15 mouse cellular contexts compared by ENCODE assay signal in the genomic region with DNA sequence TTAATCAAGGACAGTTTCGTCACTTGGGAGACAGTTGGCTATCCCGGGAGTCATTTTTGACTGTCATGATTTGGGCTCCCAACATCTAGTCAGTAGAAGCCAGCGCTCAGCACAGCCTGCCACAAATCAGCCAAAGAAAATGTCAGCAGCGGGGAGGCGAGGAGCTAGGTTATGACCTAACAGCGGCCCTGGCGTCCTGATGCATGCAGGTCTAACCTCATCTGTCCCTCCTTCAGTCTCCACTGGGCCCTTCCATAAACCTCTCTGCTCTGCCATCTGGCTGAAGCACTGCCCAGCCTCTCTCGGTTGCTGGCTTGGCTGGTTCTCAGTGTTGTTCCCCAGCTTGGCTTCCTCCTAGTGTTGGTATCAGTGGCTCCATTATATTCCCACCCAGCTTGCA. TPM values are rescaled to one million over a fixed set of nuclear protein-coding genes. Genes with fewer than 3 reads are reported as not detected.
A peak's percentile ranks its signal among the peaks of the same experiment; 100 is the strongest.
DNase-seq lines count a peak whose midpoint lies in the region; ATAC-seq and TF ChIP-seq lines count a peak whose summit lies in the region.
"Had no signal": no experiment of that assay in that cellular context is flagged by ENCODE, and none has a peak within 500 bp of the region (broad histone marks: within the 10 kb centered on the region; RNA-seq: fewer than 3 reads in every experiment).

No protein-coding gene starts in this region.

- peak overlapping the region; percentile 66 for H3K27ac ChIP-seq in gastrocnemius, adult 2 months
- peak overlapping the region; percentile 30; the same call in 1 of the 2 replicates for H3K27ac ChIP-seq in midbrain, embryonic 15.5 days
- no peak overlapping the region for H3K27ac ChIP-seq in midbrain, embryonic 10.5 days (replicated peaks)
- H3K27ac ChIP-seq in midbrain, postnatal 0 days (ENCODE audit: low read depth, low read length), result peak overlapping the region; percentile 55; the same call in 1 of the 2 replicates
- H3K27ac ChIP-seq: embryonic facial prominence, embryonic 15.5 days; kidney, postnatal 0 days had no signal

- H3K36me3 ChIP-seq in midbrain, embryonic 15.5 days (replicated peaks), result no peaks in the 10 kb centered on the region
- no peaks in the 10 kb centered on the region for H3K36me3 ChIP-seq in midbrain, embryonic 10.5 days
- no peaks in the 10 kb centered on the region for H3K36me3 ChIP-seq in midbrain, postnatal 0 days (ENCODE audit: insufficient read depth, low read length)
- H3K36me3 ChIP-seq: embryonic facial prominence, embryonic 15.5 days had no signal

- ATAC-seq in midbrain, embryonic 15.5 days (replicated peaks), result no peak
- peak; percentile 35; the same call in 1 of the 2 replicates for ATAC-seq in midbrain, postnatal 0 days (ENCODE audit: low FRiP score)
- ATAC-seq: CD4-positive, CD25-positive, alpha-beta regulatory T cell, adult 4 months had no signal

- no peak overlapping the region for H3K4me3 ChIP-seq in gastrocnemius, adult 2 months
- H3K4me3 ChIP-seq in midbrain, embryonic 15.5 days, result no peak overlapping the region
- H3K4me3 ChIP-seq in midbrain, embryonic 10.5 days, result no peak overlapping the region
- H3K4me3 ChIP-seq in midbrain, postnatal 0 days (ENCODE audit: low read depth, low read length), result no peak overlapping the region
- H3K4me3 ChIP-seq: embryonic facial prominence, embryonic 15.5 days had no signal

- intact Hi-C loops in gastrocnemius, adult 2 months (cut with DNase I), result no loop called here

- no peak overlapping the region for H3K4me2 ChIP-seq in midbrain, embryonic 15.5 days
- no peak overlapping the region for H3K4me2 ChIP-seq in midbrain, postnatal 0 days (ENCODE audit: low read depth, low read length, poor library complexity, severe bottlenecking)
- H3K4me2 ChIP-seq: embryonic facial prominence, embryonic 15.5 days had no signal

- no peak for DNase-seq in gastrocnemius, adult 2 months
- no peak for DNase-seq in gastrocnemius, postnatal 10 days
- no peak for DNase-seq in midbrain, embryonic 10.5 days (ENCODE audit: low spot score)
- DNase-seq in fibroblast of lung, adult 2 months (ENCODE audit: low read depth), result peak; percentile 54
- DNase-seq in midbrain, postnatal 0 days (ENCODE audit: low spot score), result peak; percentile 61
- no peak for DNase-seq in spleen, postnatal 10 days (ENCODE audit: low spot score in 2 of 2)
- DNase-seq in lung, postnatal 10 days, result no peak
- DNase-seq: cerebellum, adult 11-12 months; liver had no signal

- H3K9ac ChIP-seq in midbrain, embryonic 15.5 days, result no peak overlapping the region
- H3K9ac ChIP-seq in midbrain, postnatal 0 days (replicated peaks; ENCODE audit: low read length, poor library complexity, severe bottlenecking), result no peak overlapping the region
- H3K9ac ChIP-seq: embryonic facial prominence, embryonic 15.5 days had no signal

- no peak for TF ChIP-seq CTCF in gastrocnemius, adult 2 months (IDR thresholded peaks at IDR 0.05)
- no peak for TF ChIP-seq CTCF in midbrain, postnatal 0 days (IDR thresholded peaks at IDR 0.05)

- no peaks in the 10 kb centered on the region for H3K27me3 ChIP-seq in midbrain, embryonic 15.5 days (replicated peaks)
- H3K27me3 ChIP-seq in midbrain, embryonic 10.5 days (ENCODE audit: low read depth, poor library complexity, severe bottlenecking), result no peaks in the 10 kb centered on the region
- no peaks in the 10 kb centered on the region for H3K27me3 ChIP-seq in midbrain, postnatal 0 days (ENCODE audit: insufficient read depth, low read length)
- H3K27me3 ChIP-seq: embryonic facial prominence, embryonic 15.5 days had no signal

- no peaks in the 10 kb centered on the region for H3K9me3 ChIP-seq in midbrain, embryonic 15.5 days
- H3K9me3 ChIP-seq in midbrain, embryonic 10.5 days (replicated peaks), result no peaks in the 10 kb centered on the region
- no peaks in the 10 kb centered on the region for H3K9me3 ChIP-seq in midbrain, postnatal 0 days (ENCODE audit: low read length)
- H3K9me3 ChIP-seq: embryonic facial prominence, embryonic 15.5 days had no signal

- WGBS in midbrain, embryonic 15.5 days, result 79% methylated on average over 8 of the region's 8 CpGs
- WGBS in midbrain, embryonic 10.5 days, result 82% methylated on average over 8 of the region's 8 CpGs
- WGBS in midbrain, postnatal 0 days, result 69% methylated on average over 8 of the region's 8 CpGs

- peaks cover 4% of the 10 kb centered on the region; the same call in 1 of the 2 replicates for H3K4me1 ChIP-seq in midbrain, embryonic 15.5 days
- peaks cover 11% of the 10 kb centered on the region for H3K4me1 ChIP-seq in midbrain, embryonic 10.5 days
- H3K4me1 ChIP-seq in midbrain, postnatal 0 days (ENCODE audit: insufficient read depth, low read length), result peaks cover 5% of the 10 kb centered on the region; the same call in 1 of the 2 replicates

RNA-seq across cellular contexts. Expression of a gene that starts 5.4 kb away (rescaled TPM):
- 1 to 10 TPM; 2.9 to 4.4 TPM for total RNA-seq in gastrocnemius, adult 2 months (2021)
- total RNA-seq in gastrocnemius, postnatal 10 days (2021), result 1 to 10 TPM; 5.0 to 5.7 TPM
- polyA plus RNA-seq in midbrain, embryonic 15.5 days (2015; fragmentation: Nextera tagmentation; extraction: Ambion mirVana), result 21.5 and 22.1 TPM in 2 replicates
- 16.7 and 19.8 TPM in 2 replicates for polyA plus RNA-seq in midbrain, embryonic 10.5 days (2016; fragmentation: Nextera tagmentation; extraction: Ambion mirVana)
- 17.7 and 18.8 TPM in 2 replicates for total RNA-seq in midbrain, postnatal 0 days (2014; rRNA removed)
- polyA plus RNA-seq in midbrain, postnatal 0 days (2015; fragmentation: Nextera tagmentation; extraction: Ambion mirVana), result 14.8 and 16.7 TPM in 2 replicates

RNA-seq across cellular contexts. Expression of a gene that starts 15.2 kb away (rescaled TPM):
- 1 to 10 TPM; 2.4 to 5.4 TPM for total RNA-seq in gastrocnemius, adult 2 months (2021)
- total RNA-seq in gastrocnemius, postnatal 10 days (2021), result 1 to 10 TPM in 1 of 2 experiments, under 1 TPM in 1; 0.86 to 1.1 TPM
- 0.96 and 1.0 TPM in 2 replicates for polyA plus RNA-seq in midbrain, embryonic 15.5 days (2015; fragmentation: Nextera tagmentation; extraction: Ambion mirVana)
- 0.22 and 0.37 TPM in 2 replicates for polyA plus RNA-seq in midbrain, embryonic 10.5 days (2016; fragmentation: Nextera tagmentation; extraction: Ambion mirVana)
- total RNA-seq in midbrain, postnatal 0 days (2014; rRNA removed), result 10.2 and 10.6 TPM in 2 replicates
- polyA plus RNA-seq in midbrain, postnatal 0 days (2015; fragmentation: Nextera tagmentation; extraction: Ambion mirVana), result 1.4 and 1.6 TPM in 2 replicates

RNA-seq across cellular contexts. Expression of a gene that starts 15.3 kb away (rescaled TPM):
- under 1 TPM in 1 of 2 experiments, not detected in 1; 0.06 TPM for total RNA-seq in gastrocnemius, adult 2 months (2021)
- total RNA-seq in gastrocnemius, postnatal 10 days (2021), result under 1 TPM; 0.05 to 0.16 TPM
- 0.21 and 0.26 TPM in 2 replicates for polyA plus RNA-seq in midbrain, embryonic 15.5 days (2015; fragmentation: Nextera tagmentation; extraction: Ambion mirVana)
- polyA plus RNA-seq in midbrain, embryonic 10.5 days (2016; fragmentation: Nextera tagmentation; extraction: Ambion mirVana), result 0.02 and 0.06 TPM in 2 replicates
- total RNA-seq in midbrain, postnatal 0 days (2014; rRNA removed), result 2.9 and 4.1 TPM in 2 replicates
- polyA plus RNA-seq in midbrain, postnatal 0 days (2015; fragmentation: Nextera tagmentation; extraction: Ambion mirVana), result 0.59 and 0.75 TPM in 2 replicates
- total RNA-seq: gastrocnemius, postnatal 4 days had no signal
- polyA plus RNA-seq: CD4-positive, CD25-positive, alpha-beta regulatory T cell, adult 4 months; embryonic facial prominence, embryonic 15.5 days; kidney, postnatal 0 days; stomach, embryonic 14.5 days had no signal

RNA-seq across cellular contexts. Expression of a gene that starts 24.7 kb away (rescaled TPM):
- total RNA-seq in gastrocnemius, adult 2 months (2021), result not detected
- not detected for total RNA-seq in gastrocnemius, postnatal 10 days (2021)
- polyA plus RNA-seq in midbrain, embryonic 15.5 days (2015; fragmentation: Nextera tagmentation; extraction: Ambion mirVana), result 0.17 TPM in 1 of 2 replicates, not detected in the other
- not detected in 2 replicates for polyA plus RNA-seq in midbrain, embryonic 10.5 days (2016; fragmentation: Nextera tagmentation; extraction: Ambion mirVana)
- total RNA-seq in midbrain, postnatal 0 days (2014; rRNA removed), result 0.05 and 1.5 TPM in 2 replicates
- 0.15 and 0.22 TPM in 2 replicates for polyA plus RNA-seq in midbrain, postnatal 0 days (2015; fragmentation: Nextera tagmentation; extraction: Ambion mirVana)
- total RNA-seq: gastrocnemius, postnatal 4 days had no signal
- polyA plus RNA-seq: CD4-positive, CD25-positive, alpha-beta regulatory T cell, adult 4 months; kidney, postnatal 0 days; stomach, embryonic 14.5 days had no signal

RNA-seq across cellular contexts. Expression of a gene that starts 39.5 kb away (rescaled TPM):
- under 1 TPM; 0.61 to 0.81 TPM for total RNA-seq in gastrocnemius, adult 2 months (2021)
- total RNA-seq in gastrocnemius, postnatal 10 days (2021), result under 1 TPM; 0.09 to 0.16 TPM
- polyA plus RNA-seq in midbrain, embryonic 15.5 days (2015; fragmentation: Nextera tagmentation; extraction: Ambion mirVana), result 0.09 and 0.18 TPM in 2 replicates
- not detected in 2 replicates for polyA plus RNA-seq in midbrain, embryonic 10.5 days (2016; fragmentation: Nextera tagmentation; extraction: Ambion mirVana)
- 0.14 TPM in 1 of 2 replicates, not detected in the other for total RNA-seq in midbrain, postnatal 0 days (2014; rRNA removed)
- 0.21 and 0.32 TPM in 2 replicates for polyA plus RNA-seq in midbrain, postnatal 0 days (2015; fragmentation: Nextera tagmentation; extraction: Ambion mirVana)
- total RNA-seq: gastrocnemius, postnatal 4 days had no signal
- polyA plus RNA-seq: CD4-positive, CD25-positive, alpha-beta regulatory T cell, adult 4 months; kidney, postnatal 0 days; stomach, embryonic 14.5 days had no signal

Comparison
In these comparisons a context has a peak if more than half of its experiments do, and no peak if none do; other contexts are left out.
1. DNase-seq: peak in fibroblast of lung, adult 2 months (single experiment) and midbrain, postnatal 0 days (single experiment); none in gastrocnemius, adult 2 months (single experiment), gastrocnemius, postnatal 10 days (single experiment), midbrain, embryonic 10.5 days (single experiment), spleen, postnatal 10 days (0 of 2) and lung, postnatal 10 days (single experiment).